Mouse (Mus musculus) liver, adult 2 months (tissue): ENCODE measurements around the gene Aldh5a1. TPM values are rescaled to one million over a fixed set of nuclear protein-coding genes. Genes with fewer than 3 reads are reported as not detected.
A peak's percentile ranks its signal among the peaks of the same experiment; 100 is the strongest.

ENCODE experiments used
- DNase-seq: peaks from one replicate; pipeline ENCODE4 v3.0.0-alpha.2; 2011; ENCODE audit warnings: low read depth, low spot score; ENCODE audit errors: extremely low read depth
- H3K27ac ChIP-seq: fragments of 200-500 bp; replicated peaks from 2 replicates; pipeline ENCODE4 v1.5.1; 2012; ENCODE audit warnings: low read depth, mild to moderate bottlenecking, control low read depth, inconsistent platforms, low read length; ENCODE audit not compliant: insufficient read depth
- H3K27me3 ChIP-seq: fragments of 200-500 bp; 2 replicates; pipeline ENCODE4 v1.6.1; 2012; ENCODE audit warnings: mild to moderate bottlenecking, moderate library complexity, low read length, inconsistent platforms; ENCODE audit not compliant: control insufficient read depth, insufficient read depth
- H3K36me3 ChIP-seq: fragments of 200-500 bp; 2 replicates; pipeline ENCODE4 v1.6.1; 2012; ENCODE audit warnings: low read length, inconsistent platforms; ENCODE audit not compliant: control insufficient read depth, insufficient read depth
- H3K4me1 ChIP-seq: fragments of 200-500 bp; 2 replicates; pipeline ENCODE4 v1.6.1; 2011; ENCODE audit warnings: low read length; ENCODE audit not compliant: control insufficient read depth, insufficient read depth
- H3K4me3 ChIP-seq: fragments of 200-500 bp; 2 replicates; pipeline ENCODE4 v1.5.1; 2011; ENCODE audit warnings: low read depth, mild to moderate bottlenecking, control low read depth, low read length, moderate library complexity; ENCODE audit not compliant: insufficient read depth
- H3K79me2 ChIP-seq: fragments of 200-500 bp; 2 replicates; pipeline ENCODE4 v1.6.1; 2012; ENCODE audit warnings: inconsistent platforms, mild to moderate bottlenecking, low read length, moderate library complexity; ENCODE audit not compliant: control insufficient read depth, insufficient read depth
- H3K9ac ChIP-seq: fragments of 200-500 bp; 2 replicates; pipeline ENCODE4 v1.6.1; 2012; ENCODE audit warnings: low read depth, mild to moderate bottlenecking, control low read depth, inconsistent platforms, low read length
- CTCF ChIP-seq: fragments of 200-500 bp; IDR thresholded peaks from 2 replicates; pipeline ENCODE4 v1.5.1; 2011; ENCODE audit warnings: low read depth, low read length, control low read depth
- POLR2A ChIP-seq: fragments of 200-500 bp; IDR thresholded peaks from 2 replicates; pipeline ENCODE4 v1.6.1; 2011; ENCODE audit warnings: low read length, control low read depth; ENCODE audit not compliant: insufficient read depth; ENCODE audit errors: extremely low read depth
- WGBS: fragments of 180-500 bp; shearing (Covaris S2); methylation state at CpG from one replicate; pipeline ENCODE4 v1.1.7; 2018; 5-methylcytosine and 5-hydroxymethylcytosine counted together
- polyA plus RNA-seq: library from polyadenylated mRNA; depleted of rRNA; stranded (reverse); fragments of >200 nt; gene quantifications from 2 replicates; pipeline ENCODE4 v1.2.3, GENCODE M21; 2012
- total RNA-seq: library from RNA; depleted of rRNA; stranded (reverse); fragments of >200 nt; gene quantifications from 2 replicates; pipeline ENCODE4 v1.2.3, GENCODE M21; 2014

The Aldh5a1 gene
- total and polyA plus RNA-seq, 2 experiments: 15.0 to 15.2 TPM

- TF ChIP-seq CTCF: no peak
- H3K4me1 ChIP-seq: peaks cover 27% of the 10 kb centered on the region
- peaks cover 12% of the 10 kb centered on the region; the same call in 1 of the 2 replicates for H3K79me2 ChIP-seq
- H3K27me3 ChIP-seq: no peaks in the 10 kb centered on the region
- DNase-seq: peak; percentile 82
- peaks cover 3% of the 10 kb centered on the region for H3K36me3 ChIP-seq
- peak overlapping the region; percentile 63 for H3K27ac ChIP-seq
- H3K4me3 ChIP-seq: no peak overlapping the region
- no peak overlapping the region for H3K9ac ChIP-seq
These were observed 6.9 kb downstream of the Aldh5a1 start for GRCm38 (mm10) chr13:24930591-24930990.

- H3K27me3 ChIP-seq: no peaks in the 10 kb centered on the region
- TF ChIP-seq POLR2A (no peak), CTCF (no peak)
- peaks cover 6% of the 10 kb centered on the region for H3K4me1 ChIP-seq
- no peak overlapping the region for H3K27ac ChIP-seq
- no peak overlapping the region for H3K9ac ChIP-seq
- WGBS: 73% methylated on average over 5 of the region's 5 CpGs
- H3K4me3 ChIP-seq: no peak overlapping the region
- DNase-seq: peak; percentile 60
- H3K36me3 ChIP-seq: peaks cover 24% of the 10 kb centered on the region
- H3K79me2 ChIP-seq: no peaks in the 10 kb centered on the region
These were observed 13.5 kb downstream of the Aldh5a1 start for GRCm38 (mm10) chr13:24923991-24924390.

- no peak for DNase-seq
- no peak for TF ChIP-seq CTCF
- TF ChIP-seq POLR2A: no peak
- Histone ChIP-seq H3K4me3 (no peak overlapping the region), H3K27me3 (no peaks in the 10 kb centered on the region), H3K36me3 (peaks cover 41% of the 10 kb centered on the region), H3K9ac (no peak overlapping the region), H3K79me2 (no peaks in the 10 kb centered on the region), H3K4me1 (no peaks in the 10 kb centered on the region), H3K27ac (no peak overlapping the region)
- 87% methylated on average over 6 of the region's 6 CpGs for WGBS
These were observed 16.2 kb downstream of the Aldh5a1 start for GRCm38 (mm10) chr13:24921281-24921680.

GRCm38 (mm10) chr13:24920333-24920977 is 17.0 kb downstream of the Aldh5a1 start:
- H3K79me2 ChIP-seq: no peaks in the 10 kb centered on the region
- 14% methylated on average over 5 of the region's 5 CpGs for WGBS
- peak; percentile 76 for DNase-seq
- H3K4me3 ChIP-seq: no peak overlapping the region
- TF ChIP-seq CTCF (peak; percentile 56), POLR2A (no peak)
- no peaks in the 10 kb centered on the region for H3K4me1 ChIP-seq
- no peak overlapping the region for H3K9ac ChIP-seq
- H3K36me3 ChIP-seq: peaks cover 41% of the 10 kb centered on the region
- H3K27ac ChIP-seq: no peak overlapping the region
- H3K27me3 ChIP-seq: no peaks in the 10 kb centered on the region

- no peak overlapping the region for H3K4me3 ChIP-seq
- no peak overlapping the region for H3K9ac ChIP-seq
- H3K27me3 ChIP-seq: no peaks in the 10 kb centered on the region
- peaks cover 42% of the 10 kb centered on the region for H3K36me3 ChIP-seq
- no peak for DNase-seq
- 84% methylated on average over 13 of the region's 13 CpGs for WGBS
- no peaks in the 10 kb centered on the region for H3K79me2 ChIP-seq
- H3K27ac ChIP-seq: no peak overlapping the region
- H3K4me1 ChIP-seq: no peaks in the 10 kb centered on the region
- TF ChIP-seq CTCF: no peak
- no peak for TF ChIP-seq POLR2A
These were observed 21.6 kb downstream of the Aldh5a1 start for GRCm38 (mm10) chr13:24915831-24916230.

GRCm38 (mm10) chr13:24914915-24915314 is 22.5 kb downstream of the Aldh5a1 start:
- no peak overlapping the region for H3K4me3 ChIP-seq
- 77% methylated on average over 4 of the region's 4 CpGs for WGBS
- peaks cover 42% of the 10 kb centered on the region for H3K36me3 ChIP-seq
- no peaks in the 10 kb centered on the region for H3K79me2 ChIP-seq
- TF ChIP-seq POLR2A (no peak), CTCF (no peak)
- H3K27ac ChIP-seq: no peak overlapping the region
- no peaks in the 10 kb centered on the region for H3K4me1 ChIP-seq
- DNase-seq: no peak
- H3K27me3 ChIP-seq: no peaks in the 10 kb centered on the region
- no peak overlapping the region for H3K9ac ChIP-seq
